Mouse (Mus musculus): ENCODE measurements at regions not wholly inside any gene's neighbourhood (a gene's known extent, or its start where the extent isn't known, plus 50 kb on each side); places are given as distances from the start of the nearest gene placed in this dataset.

- ATAC-seq (ENCODE audit: low read depth): no peak
- no peaks in the 10 kb centered on the region for H3K36me3 ChIP-seq (ENCODE audit: control insufficient read depth, insufficient read depth)
- H3K9me3 ChIP-seq (replicated peaks; ENCODE audit: control insufficient read depth, low read length): no peaks in the 10 kb centered on the region
- 69% methylated on average over 12 of the region's 12 CpGs for WGBS (ENCODE audit: insufficient replicate concordance)
- peaks cover 2% of the 10 kb centered on the region; the same call in 1 of the 2 replicates for H3K4me1 ChIP-seq (ENCODE audit: control insufficient read depth, low read depth, low read length)
- H3K27ac ChIP-seq (ENCODE audit: low read length): no peak overlapping the region
- H3K4me2 ChIP-seq (ENCODE audit: low read depth, low read length): no peak overlapping the region
- H3K9ac ChIP-seq (ENCODE audit: low read depth, low read length): no peak overlapping the region
- H3K4me3 ChIP-seq (ENCODE audit: low read depth, low read length): no peak overlapping the region
- no peaks in the 10 kb centered on the region for H3K27me3 ChIP-seq (ENCODE audit: control insufficient read depth, insufficient read depth, low read depth, low read length)
Measured at GRCm38 (mm10) chr7:130058267-130058666, 461.9 kb downstream of the Ate1 start.

- no peaks in the 10 kb centered on the region for H3K27me3 ChIP-seq (ENCODE audit: control insufficient read depth, insufficient read depth, low read depth, low read length)
- 64% methylated on average over 15 of the region's 15 CpGs for WGBS (ENCODE audit: insufficient replicate concordance)
- H3K4me3 ChIP-seq (ENCODE audit: low read depth, low read length): no peak overlapping the region
- peaks cover 2% of the 10 kb centered on the region; the same call in 1 of the 2 replicates for H3K4me1 ChIP-seq (ENCODE audit: control insufficient read depth, low read depth, low read length)
- no peak for ATAC-seq (ENCODE audit: low read depth)
- H3K9ac ChIP-seq (ENCODE audit: low read depth, low read length): no peak overlapping the region
- H3K4me2 ChIP-seq (ENCODE audit: low read depth, low read length): no peak overlapping the region
- H3K36me3 ChIP-seq (ENCODE audit: control insufficient read depth, insufficient read depth): no peaks in the 10 kb centered on the region
- H3K9me3 ChIP-seq (replicated peaks; ENCODE audit: control insufficient read depth, low read length): no peaks in the 10 kb centered on the region
- no peak overlapping the region for H3K27ac ChIP-seq (ENCODE audit: low read length)
Measured at GRCm38 (mm10) chr7:130059684-130060607, 460.2 kb downstream of the Ate1 start.

GRCm38 (mm10) chr7:130064500-130064899, 455.7 kb downstream of the Ate1 start:
- Histone ChIP-seq H3K4me2 (ENCODE audit: low read depth, low read length) (no peak overlapping the region), H3K27me3 (ENCODE audit: control insufficient read depth, insufficient read depth, low read depth, low read length) (no peaks in the 10 kb centered on the region), H3K9ac (ENCODE audit: low read depth, low read length) (no peak overlapping the region), H3K4me1 (ENCODE audit: control insufficient read depth, low read depth, low read length) (no peaks in the 10 kb centered on the region), H3K36me3 (ENCODE audit: control insufficient read depth, insufficient read depth) (no peaks in the 10 kb centered on the region), H3K27ac (ENCODE audit: low read length) (no peak overlapping the region), H3K4me3 (ENCODE audit: low read depth, low read length) (no peak overlapping the region), H3K9me3 (replicated peaks; ENCODE audit: control insufficient read depth, low read length) (no peaks in the 10 kb centered on the region)
- 43% methylated on average over 7 of the region's 7 CpGs for WGBS (ENCODE audit: insufficient replicate concordance)
- no peak for ATAC-seq (ENCODE audit: low read depth)

GRCm38 (mm10) chr7:130068316-130068715, 451.9 kb downstream of the Ate1 start:
- ATAC-seq (ENCODE audit: low read depth): no peak
- Histone ChIP-seq H3K27ac (ENCODE audit: low read length) (no peak overlapping the region), H3K4me3 (ENCODE audit: low read depth, low read length) (no peak overlapping the region), H3K27me3 (ENCODE audit: control insufficient read depth, insufficient read depth, low read depth, low read length) (no peaks in the 10 kb centered on the region), H3K4me2 (ENCODE audit: low read depth, low read length) (no peak overlapping the region), H3K9ac (ENCODE audit: low read depth, low read length) (no peak overlapping the region), H3K9me3 (replicated peaks; ENCODE audit: control insufficient read depth, low read length) (no peaks in the 10 kb centered on the region), H3K4me1 (ENCODE audit: control insufficient read depth, low read depth, low read length) (no peaks in the 10 kb centered on the region; the same call in 1 of the 2 replicates), H3K36me3 (ENCODE audit: control insufficient read depth, insufficient read depth) (no peaks in the 10 kb centered on the region)
- WGBS (ENCODE audit: insufficient replicate concordance): 36% methylated on average over 3 of the region's 3 CpGs

GRCm38 (mm10) chr7:130073388-130073787, 446.8 kb downstream of the Ate1 start:
- peak overlapping the region; percentile 47 for H3K4me2 ChIP-seq (ENCODE audit: low read depth, low read length)
- no peaks in the 10 kb centered on the region for H3K36me3 ChIP-seq (ENCODE audit: control insufficient read depth, insufficient read depth)
- H3K9ac ChIP-seq (ENCODE audit: low read depth, low read length): no peak overlapping the region
- no peaks in the 10 kb centered on the region for H3K9me3 ChIP-seq (replicated peaks; ENCODE audit: control insufficient read depth, low read length)
- no peak for ATAC-seq (ENCODE audit: low read depth)
- H3K4me1 ChIP-seq (ENCODE audit: control insufficient read depth, low read depth, low read length): no peaks in the 10 kb centered on the region; the same call in none of the 2 replicates
- H3K27ac ChIP-seq (ENCODE audit: low read length): no peak overlapping the region
- WGBS (ENCODE audit: insufficient replicate concordance): 49% methylated on average over 11 of the region's 11 CpGs
- peak overlapping the region; percentile 32; the same call in 1 of the 2 replicates for H3K4me3 ChIP-seq (ENCODE audit: low read depth, low read length)
- no peaks in the 10 kb centered on the region for H3K27me3 ChIP-seq (ENCODE audit: control insufficient read depth, insufficient read depth, low read depth, low read length)

- Histone ChIP-seq H3K4me3 (ENCODE audit: low read depth, low read length) (peak overlapping the region; percentile 32), H3K9ac (ENCODE audit: low read depth, low read length) (peak overlapping the region; percentile 9; the same call in 1 of the 2 replicates), H3K27me3 (ENCODE audit: control insufficient read depth, insufficient read depth, low read depth, low read length) (no peaks in the 10 kb centered on the region), H3K27ac (ENCODE audit: low read length) (no peak overlapping the region), H3K9me3 (replicated peaks; ENCODE audit: control insufficient read depth, low read length) (no peaks in the 10 kb centered on the region), H3K4me2 (ENCODE audit: low read depth, low read length) (peak overlapping the region; percentile 47), H3K4me1 (ENCODE audit: control insufficient read depth, low read depth, low read length) (no peaks in the 10 kb centered on the region; the same call in none of the 2 replicates), H3K36me3 (ENCODE audit: control insufficient read depth, insufficient read depth) (no peaks in the 10 kb centered on the region)
- ATAC-seq (ENCODE audit: low read depth): no peak
- WGBS (ENCODE audit: insufficient replicate concordance): 28% methylated on average over 27 of the region's 27 CpGs
Measured at GRCm38 (mm10) chr7:130073890-130074819, 446.0 kb downstream of the Ate1 start.

- Histone ChIP-seq H3K4me1 (ENCODE audit: control insufficient read depth, low read depth, low read length) (no peaks in the 10 kb centered on the region), H3K27ac (ENCODE audit: low read length) (no peak overlapping the region), H3K9ac (ENCODE audit: low read depth, low read length) (no peak overlapping the region), H3K4me3 (ENCODE audit: low read depth, low read length) (no peak overlapping the region), H3K36me3 (ENCODE audit: control insufficient read depth, insufficient read depth) (no peaks in the 10 kb centered on the region), H3K27me3 (ENCODE audit: control insufficient read depth, insufficient read depth, low read depth, low read length) (no peaks in the 10 kb centered on the region), H3K9me3 (replicated peaks; ENCODE audit: control insufficient read depth, low read length) (no peaks in the 10 kb centered on the region), H3K4me2 (ENCODE audit: low read depth, low read length) (no peak overlapping the region)
- no peak for ATAC-seq (ENCODE audit: low read depth)
- 66% methylated on average over 4 of the region's 4 CpGs for WGBS (ENCODE audit: insufficient replicate concordance)
Measured at GRCm38 (mm10) chr7:130082662-130083061, 437.5 kb downstream of the Ate1 start.

GRCm38 (mm10) chr7:130085706-130086105, 434.5 kb downstream of the Ate1 start:
- H3K9me3 ChIP-seq (replicated peaks; ENCODE audit: control insufficient read depth, low read length): no peaks in the 10 kb centered on the region
- H3K4me2 ChIP-seq (ENCODE audit: low read depth, low read length): no peak overlapping the region
- ATAC-seq (ENCODE audit: low read depth): no peak
- H3K4me1 ChIP-seq (ENCODE audit: control insufficient read depth, low read depth, low read length): no peaks in the 10 kb centered on the region
- H3K27ac ChIP-seq (ENCODE audit: low read length): no peak overlapping the region
- no peak overlapping the region for H3K9ac ChIP-seq (ENCODE audit: low read depth, low read length)
- no peaks in the 10 kb centered on the region for H3K27me3 ChIP-seq (ENCODE audit: control insufficient read depth, insufficient read depth, low read depth, low read length)
- no peak overlapping the region for H3K4me3 ChIP-seq (ENCODE audit: low read depth, low read length)
- no peaks in the 10 kb centered on the region for H3K36me3 ChIP-seq (ENCODE audit: control insufficient read depth, insufficient read depth)

All from liver, embryonic 16.5 days (tissue).